Mouse (Mus musculus): ENCODE data around the gene Rhot2.

The Rhot2 gene

GRCm38 (mm10) chr17:25840519-25840918, 4.1 kb downstream of the Rhot2 start:
- no peak for DNase-seq

DNA sequence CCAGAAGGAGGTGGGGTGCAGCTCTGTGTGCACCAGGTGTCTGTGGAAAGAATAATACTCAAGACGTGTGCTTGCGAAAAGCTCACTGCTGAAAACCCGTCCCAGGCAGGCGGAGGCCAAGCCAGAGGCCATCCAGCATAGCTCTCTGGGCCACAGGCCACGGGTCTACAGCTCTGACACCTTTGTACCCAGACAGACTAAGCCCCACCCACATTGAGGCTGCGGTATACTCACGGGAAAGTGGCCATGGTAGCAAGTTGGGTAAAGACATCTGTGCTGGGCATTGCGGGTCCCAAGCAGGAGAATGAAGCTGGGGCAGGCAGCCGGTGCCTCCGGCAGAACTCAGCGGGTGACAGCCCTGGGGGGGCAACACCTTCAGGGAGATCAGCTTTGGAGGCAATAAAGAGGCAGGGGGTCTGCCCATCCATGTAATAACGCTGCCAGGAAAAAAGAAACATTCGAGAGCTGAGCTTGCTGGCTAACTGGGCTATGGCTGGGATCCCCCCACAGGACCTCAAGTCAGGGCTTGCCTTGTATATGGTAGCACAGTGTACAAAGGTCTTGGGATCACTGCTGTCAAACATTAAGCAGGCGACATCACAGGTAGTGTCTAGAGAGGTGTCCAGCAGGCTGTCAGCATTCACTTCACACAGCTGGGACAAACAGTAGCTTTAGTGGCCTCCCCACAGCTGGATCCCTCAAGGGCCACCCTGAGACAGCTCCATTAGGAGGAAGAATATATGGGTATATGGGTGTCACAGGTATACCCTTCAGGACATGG, 5.0 kb downstream of the Rhot2 start:
- peak; percentile 64 for DNase-seq

DNA sequence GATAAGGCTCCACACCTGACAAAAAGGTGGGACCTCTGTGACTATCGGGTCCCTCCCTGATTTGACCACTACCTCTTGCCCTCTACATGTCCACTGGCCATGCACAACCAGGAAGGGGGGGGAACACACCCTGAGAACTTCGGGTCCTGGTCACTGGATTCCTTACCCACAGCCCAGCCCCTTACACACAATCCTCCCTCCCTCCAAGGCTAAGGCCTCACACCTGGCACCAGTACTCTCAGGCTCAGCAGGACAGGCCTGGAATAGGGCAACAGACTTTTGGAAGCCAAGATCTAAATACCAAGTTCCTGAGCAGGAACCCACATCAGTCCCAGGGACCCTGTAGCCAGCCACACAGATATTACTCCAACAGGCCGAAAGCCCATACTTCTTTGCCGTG, 5.7 kb downstream of the Rhot2 start:
- DNase-seq, result no peak

DNA sequence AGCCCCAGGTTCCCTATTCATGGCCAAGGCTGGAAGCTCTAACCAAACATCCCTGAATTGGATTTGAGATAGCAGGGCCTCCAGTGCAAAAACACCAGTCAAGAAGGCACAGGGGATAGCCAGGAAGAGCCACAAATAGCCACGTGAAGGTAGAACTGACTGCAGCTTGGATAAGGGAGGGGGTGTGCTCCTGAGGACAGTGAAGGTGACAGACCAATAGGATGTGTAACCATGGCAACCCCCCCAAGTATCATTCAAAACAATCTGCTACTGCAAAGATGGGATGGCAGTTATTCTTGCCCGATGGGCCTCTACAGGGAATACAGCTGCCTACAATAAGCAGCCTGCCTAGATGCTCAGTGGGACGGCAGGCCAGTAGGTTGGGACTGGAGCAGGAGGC, 7.1 kb downstream of the Rhot2 start:
- no peak for DNase-seq

DNA sequence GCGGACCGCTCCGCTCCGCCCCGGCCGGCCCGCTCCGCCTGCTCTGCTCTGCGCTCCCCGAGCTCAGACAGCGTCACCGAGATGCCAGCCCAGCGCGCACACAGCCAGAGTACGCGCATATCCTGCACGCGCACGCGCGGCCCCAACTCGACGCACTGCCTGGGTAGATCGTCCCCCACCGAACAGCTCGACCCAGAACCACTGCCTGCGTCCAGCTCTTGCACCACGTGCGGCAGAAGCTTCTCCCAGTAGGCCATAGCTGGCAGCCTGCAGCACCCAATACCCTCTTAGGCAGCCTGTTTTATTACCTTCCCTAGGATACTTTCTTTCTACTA, 7.6 kb downstream of the Rhot2 start, which contains the start of gene Rhbdl1:
Gene Rhbdl1 (minus strand): TSS at position 220 of the 335 bp plus-strand sequence.
- peak; percentile 85 for DNase-seq

- DNase-seq, result peak; percentile 64
These were observed 8.1 kb downstream of the Rhot2 start for GRCm38 (mm10) chr17:25836397-25837075.

GRCm38 (mm10) chr17:25835816-25836215, 8.8 kb downstream of the Rhot2 start:
- no peak for DNase-seq

DNA sequence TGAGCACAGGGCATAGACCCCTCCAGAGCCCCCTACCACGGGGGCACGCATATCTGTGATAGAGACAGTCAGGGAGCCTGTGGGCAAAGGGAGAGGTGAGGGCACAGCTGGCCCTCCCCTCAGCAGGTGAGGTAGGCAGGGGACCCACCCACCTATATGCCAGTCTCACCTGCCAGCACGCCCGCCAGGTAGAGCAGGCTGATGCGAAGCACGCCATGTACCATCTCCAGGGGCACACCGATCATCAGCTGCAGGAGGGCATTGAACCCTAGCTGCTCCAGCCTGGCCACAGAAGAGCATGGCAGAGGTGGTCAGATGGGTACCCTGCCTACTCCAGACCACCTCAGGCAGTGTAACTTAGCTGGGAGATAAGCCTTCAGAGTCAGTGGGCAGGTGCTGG, 9.3 kb downstream of the Rhot2 start:
- no peak for DNase-seq

DNA sequence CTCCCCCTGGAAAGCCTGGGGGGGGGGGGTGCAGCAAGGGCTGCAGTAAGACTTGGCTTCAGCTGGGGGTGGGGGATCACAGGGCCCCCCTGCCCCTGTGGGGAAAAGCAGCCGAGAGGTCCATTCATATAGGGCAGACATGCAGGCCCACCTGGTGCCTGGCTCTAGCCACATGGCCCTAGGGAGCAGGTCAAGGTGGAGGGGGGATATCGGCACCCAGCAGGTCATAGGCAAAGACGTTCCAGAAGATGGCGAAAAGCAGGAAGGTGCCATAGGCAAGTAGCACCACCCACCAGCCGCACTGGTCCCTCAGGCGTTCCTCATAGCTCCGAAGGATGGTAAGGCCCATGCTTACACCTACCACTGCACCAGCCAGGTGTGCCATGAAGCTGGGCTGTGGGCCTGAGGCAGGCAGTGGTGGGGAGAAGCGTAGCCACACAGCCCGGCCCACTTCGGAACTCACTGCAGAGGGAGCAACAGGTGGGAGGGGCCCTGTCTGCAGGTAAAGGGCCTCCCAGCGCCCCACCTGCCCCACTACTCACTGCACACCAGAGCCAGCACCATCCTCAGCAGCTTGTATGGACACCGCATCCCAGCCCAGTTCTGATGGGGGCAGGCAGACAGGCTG, 9.9 kb downstream of the Rhot2 start:
- no peak for DNase-seq

DNA sequence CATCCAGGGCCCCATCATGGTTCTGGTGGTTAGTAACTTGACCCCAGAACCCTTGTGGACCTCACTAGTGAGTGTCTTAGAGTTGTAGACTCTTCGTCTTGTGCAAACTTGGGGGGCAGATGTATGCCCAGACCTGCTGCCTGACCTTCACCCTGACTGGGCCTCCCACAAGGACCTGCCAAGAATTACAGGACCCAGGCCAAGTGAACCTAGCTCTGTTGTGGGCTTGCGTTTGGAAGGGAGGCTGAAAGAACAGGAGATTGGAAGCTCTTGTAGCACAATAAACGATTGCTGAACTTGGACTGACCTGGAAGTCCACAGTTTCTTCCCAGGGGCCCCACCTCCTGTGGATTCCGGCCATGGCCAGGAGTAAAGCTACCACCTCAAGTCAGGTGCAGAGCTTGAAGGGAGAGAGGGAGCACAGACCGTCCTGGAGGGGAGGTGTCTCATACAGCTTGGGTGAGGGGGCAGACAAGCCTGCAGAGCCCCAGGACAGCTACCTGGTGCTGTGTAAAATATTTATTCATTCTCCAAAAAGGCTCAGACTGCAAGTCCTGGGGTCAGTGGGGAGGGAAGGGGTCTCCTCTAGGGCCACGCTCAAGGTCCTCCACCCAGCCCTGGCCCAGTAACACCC, 10.6 kb downstream of the Rhot2 start:
- peak; percentile 73 for DNase-seq

GRCm38 (mm10) chr17:25833291-25833663, 11.4 kb downstream of the Rhot2 start, which contains the start of gene Stub1:
Gene Stub1, minus strand, starts transcription at chr17:25833404.
- peak; percentile 97 for DNase-seq

DNA sequence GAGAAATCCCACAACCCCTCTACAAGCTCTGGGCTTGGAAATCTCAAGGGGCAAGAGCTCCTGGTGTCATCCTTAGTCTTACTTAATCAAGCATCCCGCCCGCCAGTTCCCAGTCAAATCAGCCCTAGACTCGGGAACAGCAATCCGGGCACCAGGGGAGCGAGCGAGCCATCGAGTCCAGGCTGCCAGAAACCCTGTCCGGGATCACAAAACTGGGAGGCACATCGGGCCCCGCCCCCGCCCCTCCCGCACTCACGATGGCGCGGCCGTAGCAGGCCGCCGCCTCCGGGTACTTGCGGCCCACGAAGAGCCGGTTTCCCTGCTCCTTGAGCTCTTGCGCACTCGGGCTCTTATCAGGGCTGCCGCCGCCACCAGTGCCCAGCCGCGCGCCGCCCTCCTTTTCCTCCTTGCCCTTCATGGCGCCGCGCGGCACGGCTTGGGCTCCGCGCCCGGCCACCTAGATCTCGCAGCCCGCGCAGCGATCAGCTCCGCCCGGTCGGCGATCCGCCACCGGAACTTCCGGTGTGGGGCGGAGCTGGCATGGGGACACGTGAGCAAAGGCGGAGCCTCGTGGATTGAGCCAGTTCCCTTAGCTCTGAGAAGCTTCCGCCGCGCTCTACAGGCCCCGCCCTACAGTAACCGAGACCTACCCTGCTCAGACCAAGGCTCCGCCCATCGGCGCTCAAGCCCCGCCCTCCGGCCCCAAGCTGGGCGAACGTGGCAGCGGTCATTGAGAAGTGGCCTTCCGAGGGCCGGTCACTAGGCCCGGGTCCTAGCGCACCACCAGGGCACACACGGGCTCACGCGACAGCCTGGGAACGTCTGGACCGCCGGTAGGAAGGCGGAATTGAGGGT, 12.0 kb downstream of the Rhot2 start:
- peak; percentile 100 for DNase-seq

GRCm38 (mm10) chr17:25831451-25832281, 13.0 kb downstream of the Rhot2 start:
- no peak for DNase-seq

DNA sequence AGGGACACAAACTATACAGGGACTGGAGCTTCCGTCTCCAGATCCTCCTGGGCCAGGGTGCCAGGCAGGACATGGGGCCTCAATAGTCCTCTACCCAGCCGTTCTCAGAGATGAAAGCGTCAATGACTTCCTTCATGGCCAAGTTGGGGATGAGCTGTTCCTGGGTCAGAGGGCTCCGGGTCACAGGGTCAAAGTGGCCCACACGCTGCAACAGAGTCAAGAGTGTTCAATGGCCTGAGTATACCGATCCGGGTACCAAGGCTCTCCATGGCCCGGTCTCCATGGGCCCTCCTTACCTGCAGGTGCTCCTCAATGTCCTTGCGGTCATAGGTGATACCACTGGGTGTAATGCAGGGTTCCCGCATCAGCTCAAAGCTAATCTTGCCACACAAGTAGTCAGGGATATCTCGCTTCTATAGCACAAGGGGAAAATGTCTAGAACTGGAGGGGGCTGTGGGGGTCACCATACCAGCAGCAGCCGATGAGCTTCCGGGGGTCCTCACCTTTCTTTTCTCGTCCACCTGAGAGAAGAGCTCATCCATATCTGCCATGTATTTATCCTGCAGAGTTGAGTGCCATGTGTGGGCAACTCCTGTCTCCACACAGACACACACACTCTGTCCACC, 13.7 kb downstream of the Rhot2 start:
- DNase-seq, result no peak

- DNase-seq, result no peak
These were observed 14.4 kb downstream of the Rhot2 start for GRCm38 (mm10) chr17:25830200-25830753.

- DNase-seq, result no peak
These were observed 15.1 kb downstream of the Rhot2 start for GRCm38 (mm10) chr17:25829558-25830017.

- peak; percentile 88 for DNase-seq
These were observed 15.7 kb downstream of the Rhot2 start, which contains the start of gene Jmjd8 for GRCm38 (mm10) chr17:25828712-25829557. Gene Jmjd8, plus strand, starts transcription at chr17:25828867.

DNA sequence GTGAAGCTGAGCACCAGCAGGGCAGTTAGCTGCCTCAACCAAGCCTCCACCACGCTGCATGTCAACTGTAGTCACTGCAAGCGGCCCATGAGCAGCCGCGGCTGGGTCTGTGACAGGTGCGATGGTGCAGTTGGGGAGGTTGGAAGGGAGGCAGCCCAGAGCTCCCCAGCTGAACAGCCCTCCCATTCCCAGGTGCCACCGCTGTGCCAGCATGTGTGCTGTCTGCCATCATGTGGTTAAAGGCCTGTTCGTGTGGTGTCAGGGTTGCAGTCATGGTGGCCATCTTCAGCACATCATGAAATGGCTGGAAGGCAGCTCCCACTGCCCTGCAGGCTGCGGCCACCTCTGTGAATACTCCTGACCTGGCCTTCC, 16.4 kb downstream of the Rhot2 start:
- no peak for DNase-seq

- no peak for DNase-seq
These were observed 17.0 kb downstream of the Rhot2 start for GRCm38 (mm10) chr17:25827546-25828222.
